Mouse (Mus musculus) CH12.LX (cell line): ENCODE measurements at regions not wholly inside any gene's neighbourhood (a gene's known extent, or its start where the extent isn't known, plus 50 kb on each side); places are given as distances from the start of the nearest gene placed in this dataset.

Experiments used
- DNase-seq: peaks from one replicate; pipeline ENCODE4 v3.0.0-alpha.2; 2013; ENCODE audit errors: extremely low read depth
- H3K27ac ChIP-seq: 2 replicates; pipeline ENCODE4 v1.5.1; 2012; ENCODE audit warnings: low read depth, mild to moderate bottlenecking, control low read depth, moderate library complexity; ENCODE audit not compliant: insufficient read depth
- H3K27me3 ChIP-seq: replicated peaks from 2 replicates; pipeline ENCODE3; 2012; ENCODE audit warnings: inconsistent platforms
- H3K36me3 ChIP-seq, 2 experiments: replicated peaks in 1 of 2; 2 replicates each; pipeline versions ENCODE3 to v1.6.1; 2012; ENCODE audit warnings: inconsistent platforms in 1 of 2, low read length in 1 of 2, mild to moderate bottlenecking in 1 of 2, mixed read lengths in 1 of 2, moderate library complexity in 1 of 2; ENCODE audit not compliant: control insufficient read depth in 1 of 2, insufficient read depth in 1 of 2
- H3K4me1 ChIP-seq, 2 experiments: 2 replicates each; pipeline ENCODE4 v1.6.1; 2012; ENCODE audit warnings: inconsistent platforms in 1 of 2, moderate library complexity in 1 of 2; ENCODE audit not compliant: insufficient read depth in 2 of 2, control insufficient read depth in 1 of 2
- H3K4me2 ChIP-seq: 2 replicates; pipeline ENCODE4 v1.6.1; 2012; ENCODE audit warnings: low read depth, mild to moderate bottlenecking, control low read depth; ENCODE audit not compliant: poor library complexity, insufficient read depth, severe bottlenecking
- H3K4me3 ChIP-seq, 3 experiments: fragments of 150-350 bp in 1 of 3; sonication (generic) in 1 of 3; replicated peaks in 1 of 3; 2 replicates each; pipeline versions ENCODE3 to v1.5.1; 2011 to 2012; ENCODE audit warnings: low read depth in 2 of 3, low read length in 2 of 3, mild to moderate bottlenecking in 2 of 3, moderate library complexity in 2 of 3, control low read depth in 1 of 3, improper control_type of control experiment in 1 of 3, inconsistent platforms in 1 of 3, mixed read lengths in 1 of 3; ENCODE audit not compliant: poor library complexity in 1 of 3
- H3K79me2 ChIP-seq: replicated peaks from 2 replicates; pipeline ENCODE4 v1.6.1; 2012; ENCODE audit warnings: mild to moderate bottlenecking, moderate library complexity; ENCODE audit not compliant: control insufficient read depth, poor library complexity, insufficient read depth, severe bottlenecking; ENCODE audit errors: extremely low read depth
- H3K9ac ChIP-seq: 2 replicates; pipeline ENCODE4 v1.6.1; 2012; ENCODE audit warnings: low read depth, mild to moderate bottlenecking, control low read depth, moderate library complexity; ENCODE audit not compliant: insufficient read depth
- H3K9me3 ChIP-seq: replicated peaks from 2 replicates; pipeline ENCODE3; 2012; ENCODE audit warnings: low read length, inconsistent platforms, mixed read lengths
- CHD1 ChIP-seq: IDR thresholded peaks from 2 replicates; pipeline ENCODE4 v1.6.1; 2012; ENCODE audit warnings: low read depth, low read length, improper control_type of control experiment, inconsistent platforms
- CTCF ChIP-seq, 2 experiments: IDR thresholded peaks in 1 of 2; conservative IDR thresholded peaks in 1 of 2; 2 replicates each; pipeline ENCODE4 v1.5.1; 2011 to 2012; ENCODE audit warnings: low read depth in 2 of 2, low read length in 2 of 2, improper control_type of control experiment in 1 of 2, inconsistent platforms in 1 of 2, mild to moderate bottlenecking in 1 of 2, moderate library complexity in 1 of 2
- E2F4 ChIP-seq: IDR thresholded peaks from 2 replicates; pipeline ENCODE4 v1.6.1; 2011; ENCODE audit warnings: low read depth, low read length, improper control_type of control experiment; ENCODE audit not compliant: insufficient replicate concordance
- ELF1 ChIP-seq: IDR thresholded peaks from 2 replicates; pipeline ENCODE4 v1.6.1; 2014; ENCODE audit warnings: low read depth, mild to moderate bottlenecking, inconsistent platforms, low read length, improper control_type of control experiment
- EP300 ChIP-seq: IDR thresholded peaks from 2 replicates; pipeline ENCODE4 v1.6.1; 2011; ENCODE audit warnings: low read length, improper control_type of control experiment
- HCFC1 ChIP-seq: IDR thresholded peaks from 2 replicates; pipeline ENCODE4 v1.6.1; 2012; ENCODE audit warnings: low read depth, mild to moderate bottlenecking, inconsistent platforms, low read length, improper control_type of control experiment
- JUN ChIP-seq: IDR thresholded peaks from 2 replicates; pipeline ENCODE4 v1.6.1; 2011; ENCODE audit warnings: low read depth, mild to moderate bottlenecking, low read length, improper control_type of control experiment, moderate library complexity; ENCODE audit not compliant: insufficient read depth
- KAT2A ChIP-seq: IDR thresholded peaks from 2 replicates; pipeline ENCODE4 v1.6.1; 2012; ENCODE audit warnings: low read length, improper control_type of control experiment, inconsistent platforms; ENCODE audit not compliant: insufficient replicate concordance
- MAZ ChIP-seq: IDR thresholded peaks from 2 replicates; pipeline ENCODE4 v1.6.1; 2012; ENCODE audit warnings: low read depth, mild to moderate bottlenecking, inconsistent platforms, low read length, improper control_type of control experiment, moderate library complexity
- MXI1 ChIP-seq: IDR thresholded peaks from 2 replicates; pipeline ENCODE4 v1.6.1; 2011; ENCODE audit warnings: mild to moderate bottlenecking, low read depth, low read length, improper control_type of control experiment
- MYC ChIP-seq: IDR thresholded peaks from 2 replicates; pipeline ENCODE4 v1.6.1; 2011; ENCODE audit warnings: low read depth, mild to moderate bottlenecking, improper control_type of control experiment, low read length
- NELFE ChIP-seq: IDR thresholded peaks from 2 replicates; pipeline ENCODE4 v1.6.1; 2011; ENCODE audit warnings: low read depth, low read length, improper control_type of control experiment
- NRF1 ChIP-seq: IDR thresholded peaks from 2 replicates; pipeline ENCODE4 v1.6.1; 2014; ENCODE audit warnings: low read depth, mild to moderate bottlenecking, inconsistent platforms, low read length, improper control_type of control experiment, moderate library complexity
- PAX5 ChIP-seq: IDR thresholded peaks from 2 replicates; pipeline ENCODE4 v1.6.1; 2012; ENCODE audit warnings: low read length, inconsistent platforms, mixed read lengths
- POLR2AphosphoS2 ChIP-seq: IDR thresholded peaks from 2 replicates; pipeline ENCODE4 v1.6.1; 2011; ENCODE audit warnings: low read depth, low read length, improper control_type of control experiment
- RCOR1 ChIP-seq: conservative IDR thresholded peaks from 2 replicates; pipeline ENCODE4 v1.6.1; 2012; ENCODE audit warnings: low read depth, mild to moderate bottlenecking, inconsistent platforms, low read length, improper control_type of control experiment
- SMC3 ChIP-seq: IDR thresholded peaks from 2 replicates; pipeline ENCODE4 v1.6.1; 2011; ENCODE audit warnings: low read depth, low read length, improper control_type of control experiment
- TBP ChIP-seq: conservative IDR thresholded peaks from 2 replicates; pipeline ENCODE4 v1.6.1; 2011; ENCODE audit warnings: low read depth, low read length, improper control_type of control experiment
- USF1 ChIP-seq: IDR thresholded peaks from 2 replicates; pipeline ENCODE4 v1.6.1; 2014; ENCODE audit warnings: low read depth, mild to moderate bottlenecking, inconsistent platforms, low read length, improper control_type of control experiment
- ZC3H11A ChIP-seq: IDR thresholded peaks from 2 replicates; pipeline ENCODE4 v1.6.1; 2012; ENCODE audit warnings: low read depth, mild to moderate bottlenecking, inconsistent platforms, low read length, improper control_type of control experiment
- ZMIZ1 ChIP-seq: IDR thresholded peaks from 2 replicates; pipeline ENCODE4 v1.6.1; 2012; ENCODE audit warnings: low read depth, mild to moderate bottlenecking, inconsistent platforms, low read length, improper control_type of control experiment
- dilution Hi-C: fragments of 300-500 bp; cut with MboI; formaldehyde crosslinking; loops from 2 replicates; pipeline ENCODE4 v1.14.3; 2020; ENCODE audit warnings: low sequenced_read_pairs; ENCODE audit not compliant: extremely low pct_unique_long_range_greater_than_20kb, extremely low pct_ligation_motif_present
- in situ Hi-C: fragments of 300-500 bp; cut with MboI; formaldehyde crosslinking; loops from 3 replicates; pipeline ENCODE4 v1.14.3; 2019; ENCODE audit warnings: low sequenced_read_pairs, low pct_ligation_motif_present, low pct_unique_long_range_greater_than_20kb, mixed read lengths

DNA sequence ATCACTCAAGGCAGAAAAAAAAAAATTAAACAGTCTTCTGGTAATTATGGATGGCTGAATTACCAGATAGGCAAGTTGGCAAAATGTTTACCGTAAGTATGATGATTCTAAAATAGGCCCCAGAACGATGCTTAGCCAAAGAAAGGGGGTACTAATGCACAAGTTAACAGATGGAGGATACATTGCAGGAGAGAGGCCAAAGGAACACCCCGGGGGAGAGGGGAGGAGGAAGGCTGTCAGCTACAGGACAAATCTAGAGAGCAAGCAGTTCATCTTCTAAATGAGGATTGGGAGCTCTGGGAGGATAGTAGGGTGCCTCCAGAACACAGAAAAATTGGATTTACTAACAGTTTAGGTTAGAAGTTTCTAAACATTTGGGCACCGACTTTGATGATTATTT lies 216.3 kb upstream of the Atp2b1 start:
- H3K9me3 ChIP-seq, result no peaks in the 10 kb centered on the region
- H3K79me2 ChIP-seq, result no peaks in the 10 kb centered on the region
- TF ChIP-seq NRF1, result no peak
- TF ChIP-seq EP300, result no peak
- TF ChIP-seq TBP, result no peak
- TF ChIP-seq E2F4, result no peak
- no peak for TF ChIP-seq NELFE
- TF ChIP-seq MYC, result no peak
- TF ChIP-seq RCOR1, result no peak
- TF ChIP-seq USF1, result no peak
- TF ChIP-seq JUN, result no peak
- TF ChIP-seq SMC3, result no peak
- no peak for TF ChIP-seq ZMIZ1
- TF ChIP-seq ZC3H11A, result no peak
- no peak for TF ChIP-seq KAT2A
- TF ChIP-seq PAX5, result no peak
- no peak for TF ChIP-seq CHD1
- TF ChIP-seq HCFC1, result no peak
- no peak for TF ChIP-seq ELF1
- no peak for TF ChIP-seq MAZ
- no peak for TF ChIP-seq POLR2AphosphoS2
- DNase-seq, result no peak
- no peak overlapping the region for H3K4me3 ChIP-seq
- dilution Hi-C loops, result no loop called here
- H3K4me1 ChIP-seq, result no peaks in the 10 kb centered on the region; a peak in 1 of 4 replicates
- H3K27ac ChIP-seq, result no peak overlapping the region
- H3K36me3 ChIP-seq, result no peaks in the 10 kb centered on the region
- no peaks in the 10 kb centered on the region for H3K27me3 ChIP-seq
- in situ Hi-C loops, result no loop called here
- no peak overlapping the region for H3K4me2 ChIP-seq
- H3K9ac ChIP-seq, result no peak overlapping the region

DNA sequence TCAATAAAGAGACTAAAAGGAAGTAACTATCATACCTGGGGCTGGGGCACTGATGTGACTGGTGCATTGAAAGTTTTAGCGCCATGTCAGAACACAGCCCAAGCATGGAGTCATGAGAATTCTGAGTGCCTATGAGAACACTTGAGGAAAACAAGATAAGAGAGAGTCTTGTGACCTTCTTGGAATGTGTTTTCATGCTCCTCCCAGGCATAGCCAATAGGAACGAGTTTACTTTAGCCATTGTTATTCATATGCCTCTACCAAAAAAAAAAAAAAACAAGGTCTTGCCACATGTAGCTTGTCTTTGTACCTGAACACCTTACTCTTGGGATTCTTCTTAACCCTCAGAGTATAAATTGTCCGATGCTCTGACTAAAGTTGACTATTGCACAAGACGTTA lies 214.6 kb upstream of the Atp2b1 start:
- DNase-seq, result no peak
- Histone ChIP-seq H3K9ac (no peak overlapping the region), H3K27ac (no peak overlapping the region), H3K27me3 (no peaks in the 10 kb centered on the region), H3K36me3 (no peaks in the 10 kb centered on the region), H3K4me1 (no peaks in the 10 kb centered on the region; a peak in 1 of 4 replicates), H3K9me3 (no peaks in the 10 kb centered on the region), H3K4me3 (no peak overlapping the region), H3K4me2 (no peak overlapping the region), H3K79me2 (no peaks in the 10 kb centered on the region)
- dilution Hi-C loops (no loop called here), in situ Hi-C loops (no loop called here)
- TF ChIP-seq CTCF (conservative IDR thresholded peaks at IDR 0.05 in 1 of 2, IDR thresholded peaks at IDR 0.05 in 1 of 2; ENCODE audit: low read depth in 2 of 2, low read length in 2 of 2), result no peak
- TF ChIP-seq MXI1, result no peak
